Mouse (Mus musculus) midbrain, embryonic 16.5 days (tissue): Measurements from ENCODE around the gene Bmpr1a. TPM values are rescaled to one million over a fixed set of nuclear protein-coding genes. Genes with fewer than 3 reads are reported as not detected.
"Not testable (repeated sequence)": the region's sequence is repeated elsewhere in the genome, so short reads cannot be mapped to it uniquely, and the experiment has no call there.

Experiments
- ATAC-seq: fragments of 200-750 bp; cut with Nextera tagmentation; 2 replicates; pipeline ENCODE4 v1.8.0; 2017; ENCODE audit warnings: moderate TSS enrichment
- H3K27ac ChIP-seq: fragments of 300-500 bp; sonication (generic); 2 replicates; pipeline ENCODE4 v1.5.1; 2014; ENCODE audit warnings: mild to moderate bottlenecking, low read length, mixed read lengths
- H3K27me3 ChIP-seq: fragments of 300-500 bp; sonication (generic); 2 replicates; pipeline ENCODE4 v1.6.1; 2014; ENCODE audit warnings: low read depth, low read length, mixed read lengths; ENCODE audit not compliant: control insufficient read depth, insufficient read depth
- H3K36me3 ChIP-seq: fragments of 300-500 bp; sonication (generic); 2 replicates; pipeline ENCODE4 v1.6.1; 2014; ENCODE audit warnings: mild to moderate bottlenecking, low read length, moderate library complexity, mixed read lengths; ENCODE audit not compliant: control insufficient read depth, insufficient read depth
- H3K4me1 ChIP-seq: fragments of 300-500 bp; sonication (generic); 2 replicates; pipeline ENCODE4 v1.6.1; 2014; ENCODE audit warnings: mild to moderate bottlenecking, low read length, mixed read lengths; ENCODE audit not compliant: control insufficient read depth, insufficient read depth
- H3K4me2 ChIP-seq: fragments of 300-500 bp; sonication (generic); 2 replicates; pipeline ENCODE4 v1.6.1; 2014; ENCODE audit warnings: mild to moderate bottlenecking, low read length, mixed read lengths
- H3K4me3 ChIP-seq: fragments of 300-500 bp; sonication (generic); 2 replicates; pipeline ENCODE4 v1.5.1; 2014; ENCODE audit warnings: low read depth, mild to moderate bottlenecking, low read length, moderate library complexity, mixed read lengths
- H3K9ac ChIP-seq: fragments of 300-500 bp; sonication (generic); 2 replicates; pipeline ENCODE4 v1.6.1; 2014; ENCODE audit warnings: low read depth, low read length, mixed read lengths
- H3K9me3 ChIP-seq: fragments of 300-500 bp; sonication (generic); replicated peaks from 2 replicates; pipeline ENCODE4 v1.6.1; 2014; ENCODE audit warnings: mild to moderate bottlenecking, low read length, mixed read lengths; ENCODE audit not compliant: control insufficient read depth, poor library complexity, severe bottlenecking
- WGBS: fragments of 180-500 bp; shearing (Covaris S2); extraction: QIAGEN DNeasy Blood & Tissue Kit; methylation state at CpG from one replicate; pipeline ENCODE4 v1.1.7; 2014; 5-methylcytosine and 5-hydroxymethylcytosine counted together
- polyA plus RNA-seq: library from polyadenylated mRNA; unstranded; fragments of >200 nt; fragmentation: Nextera tagmentation; extraction: Ambion mirVana; gene quantifications from 2 replicates; pipeline ENCODE4 v1.2.1, GENCODE M21; 2015

Gene Bmpr1a
- polyA plus RNA-seq, 1 experiment from 2014 or later: 15.4 TPM

GRCm38 (mm10) chr14:34365147-34365507 is 138.0 kb downstream of the Bmpr1a start:
- H3K4me1 ChIP-seq: peaks cover 11% of the 10 kb centered on the region; the same call in 1 of the 2 replicates
- WGBS: 90% methylated on average over 2 of the region's 2 CpGs
- ATAC-seq: no peak
- H3K9ac ChIP-seq: no peak overlapping the region
- H3K27ac ChIP-seq: no peak overlapping the region
- H3K27me3 ChIP-seq: no peaks in the 10 kb centered on the region
- H3K4me2 ChIP-seq: no peak overlapping the region
- H3K36me3 ChIP-seq: no peaks in the 10 kb centered on the region
- H3K4me3 ChIP-seq: no peak overlapping the region
- H3K9me3 ChIP-seq: no peaks in the 10 kb centered on the region

- H3K36me3 ChIP-seq, ATAC-seq, H3K27me3 ChIP-seq, H3K9me3 ChIP-seq: not testable (repeated sequence)
- Histone ChIP-seq H3K9ac (peak overlapping the region; percentile 74), H3K27ac (peak overlapping the region; percentile 69), H3K4me1 (peaks cover 11% of the 10 kb centered on the region; the same call in 1 of the 2 replicates), H3K4me2 (peak overlapping the region; percentile 95), H3K4me3 (peak overlapping the region; percentile 47)
- WGBS: 74% methylated on average over 15 of the region's 15 CpGs
These were observed 138.6 kb downstream of the Bmpr1a start for GRCm38 (mm10) chr14:34364254-34365146.

GRCm38 (mm10) chr14:34363490-34364253 is 139.5 kb downstream of the Bmpr1a start:
- Histone ChIP-seq H3K27me3 (no peaks in the 10 kb centered on the region), H3K9me3 (no peaks in the 10 kb centered on the region), H3K4me3 (peak overlapping the region; percentile 47), H3K4me2 (peak overlapping the region; percentile 95), H3K9ac (peak overlapping the region; percentile 74), H3K4me1 (peaks cover 11% of the 10 kb centered on the region; the same call in 1 of the 2 replicates), H3K27ac (peak overlapping the region; percentile 69), H3K36me3 (no peaks in the 10 kb centered on the region)
- peak; percentile 85 for ATAC-seq
- WGBS: under 1% methylated on average over 32 of the region's 32 CpGs

GRCm38 (mm10) chr14:34362726-34363445 is 140.3 kb downstream of the Bmpr1a start:
- no peak overlapping the region for H3K27ac ChIP-seq
- H3K4me1 ChIP-seq: peaks cover 11% of the 10 kb centered on the region; the same call in 1 of the 2 replicates
- WGBS: 31% methylated on average over 18 of the region's 18 CpGs
- no peaks in the 10 kb centered on the region for H3K9me3 ChIP-seq
- H3K4me3 ChIP-seq: peak overlapping the region; percentile 47
- no peaks in the 10 kb centered on the region for H3K27me3 ChIP-seq
- H3K36me3 ChIP-seq: no peaks in the 10 kb centered on the region
- peak; percentile 61 for ATAC-seq
- peak overlapping the region; percentile 95 for H3K4me2 ChIP-seq
- H3K9ac ChIP-seq: peak overlapping the region; percentile 74

GRCm38 (mm10) chr14:34362135-34362534 is 141.0 kb downstream of the Bmpr1a start:
- H3K4me1 ChIP-seq: peaks cover 11% of the 10 kb centered on the region; the same call in 1 of the 2 replicates
- 88% methylated on average over 4 of the region's 4 CpGs for WGBS
- no peak overlapping the region for H3K4me3 ChIP-seq
- no peak overlapping the region for H3K9ac ChIP-seq
- no peaks in the 10 kb centered on the region for H3K9me3 ChIP-seq
- H3K4me2 ChIP-seq: no peak overlapping the region
- ATAC-seq: no peak
- no peak overlapping the region for H3K27ac ChIP-seq
- no peaks in the 10 kb centered on the region for H3K27me3 ChIP-seq
- H3K36me3 ChIP-seq: no peaks in the 10 kb centered on the region

Other genes starting within 250 kb of the Bmpr1a start
- gene Shld2, start 192.8 kb downstream of the Bmpr1a start, polyA plus RNA-seq: 4.8 and 6.4 TPM in 2 replicates
- gene Glud1, start 192.6 kb downstream of the Bmpr1a start, polyA plus RNA-seq: 89.8 and 92.8 TPM in 2 replicates
- gene Fam25c, start 147.9 kb downstream of the Bmpr1a start, polyA plus RNA-seq: not detected in 2 replicates
- gene Sncg, start 128.6 kb downstream of the Bmpr1a start, polyA plus RNA-seq: 27.6 and 31.0 TPM in 2 replicates
- 3.5 and 3.6 TPM in 2 replicates for gene Mmrn2, start 127.9 kb downstream of the Bmpr1a start, polyA plus RNA-seq
- gene 9230112D13Rik, start 19.5 kb upstream of the Bmpr1a start, polyA plus RNA-seq: not detected in 2 replicates
- gene Ldb3, start 85.3 kb upstream of the Bmpr1a start, polyA plus RNA-seq: 0.71 and 0.99 TPM in 2 replicates
- not detected in 2 replicates for gene Opn4, start 96.8 kb upstream of the Bmpr1a start, polyA plus RNA-seq
- gene Wapl, start 170.6 kb upstream of the Bmpr1a start, polyA plus RNA-seq: 10.8 and 12.6 TPM in 2 replicates